Mouse (Mus musculus): ENCODE measurements around the gene Atp8b4. TPM values are rescaled to one million over a fixed set of nuclear protein-coding genes. Genes with fewer than 3 reads are reported as not detected.
"Not testable (repeated sequence)": the region's sequence is repeated elsewhere in the genome, so short reads cannot be mapped to it uniquely, and the experiment has no call there.

The Atp8b4 gene
- total RNA-seq, 2 experiments from 2014 or later: not detected

- DNase-seq (ENCODE audit: low spot score in 2 of 2): no peak
- intact Hi-C loops (cut with DNase I): no loop called here
Observed at GRCm38 (mm10) chr2:126498761-126499452, 1.6 kb downstream of the Atp8b4 start.

GRCm38 (mm10) chr2:126496838-126497237, 3.6 kb downstream of the Atp8b4 start:
- intact Hi-C loops (cut with DNase I): no loop called here

GRCm38 (mm10) chr2:126495832-126496695, 4.4 kb downstream of the Atp8b4 start:
- intact Hi-C loops (cut with DNase I): no loop called here
- DNase-seq (ENCODE audit: low spot score in 2 of 2): no peak

More at GRCm38 (mm10) chr2:126496838-126497237, 3.6 kb downstream of the Atp8b4 start:
- no peak for DNase-seq (ENCODE audit: low spot score in 2 of 2)

GRCm38 (mm10) chr2:126495230-126495629, 5.2 kb downstream of the Atp8b4 start:
- no peak for DNase-seq (ENCODE audit: low spot score in 2 of 2)
- intact Hi-C loops (cut with DNase I): no loop called here

GRCm38 (mm10) chr2:126493306-126493705, 7.2 kb downstream of the Atp8b4 start:
- no peak for DNase-seq (ENCODE audit: low spot score in 2 of 2)
- intact Hi-C loops (cut with DNase I): no loop called here

- intact Hi-C loops (cut with DNase I): no loop called here
- no peak for DNase-seq (ENCODE audit: low spot score in 2 of 2)
Observed at GRCm38 (mm10) chr2:126492713-126493112, 7.8 kb downstream of the Atp8b4 start.

GRCm38 (mm10) chr2:126491446-126491845, 9.0 kb downstream of the Atp8b4 start:
- DNase-seq (ENCODE audit: low spot score in 2 of 2): no peak
- intact Hi-C loops (cut with DNase I): no loop called here

- no peak for DNase-seq (ENCODE audit: low spot score in 2 of 2)
- intact Hi-C loops (cut with DNase I): no loop called here
Observed at GRCm38 (mm10) chr2:126490573-126490972, 9.9 kb downstream of the Atp8b4 start.

GRCm38 (mm10) chr2:126485262-126486017, 15.0 kb downstream of the Atp8b4 start:
- DNase-seq (ENCODE audit: low spot score in 2 of 2): no peak
- intact Hi-C loops (cut with DNase I): no loop called here

- no peak for DNase-seq (ENCODE audit: low spot score in 2 of 2)
- intact Hi-C loops (cut with DNase I): no loop called here
Observed at GRCm38 (mm10) chr2:126483337-126483736, 17.1 kb downstream of the Atp8b4 start.

GRCm38 (mm10) chr2:126477556-126477955, 22.9 kb downstream of the Atp8b4 start:
- intact Hi-C loops (cut with DNase I): no loop called here
- no peak for DNase-seq (ENCODE audit: low spot score in 2 of 2)

- intact Hi-C loops (cut with DNase I): no loop called here
- no peak for DNase-seq (ENCODE audit: low spot score in 2 of 2)
Observed at GRCm38 (mm10) chr2:126475681-126476410, 24.6 kb downstream of the Atp8b4 start.

GRCm38 (mm10) chr2:126474019-126474418, 26.5 kb downstream of the Atp8b4 start:
- DNase-seq (ENCODE audit: low spot score in 2 of 2): no peak
- intact Hi-C loops (cut with DNase I): no loop called here

GRCm38 (mm10) chr2:126472836-126473235, 27.6 kb downstream of the Atp8b4 start:
- intact Hi-C loops (cut with DNase I): no loop called here

GRCm38 (mm10) chr2:126467790-126468189, 32.7 kb downstream of the Atp8b4 start:
- intact Hi-C loops (cut with DNase I): no loop called here
- DNase-seq (ENCODE audit: low spot score in 2 of 2): no peak

More at GRCm38 (mm10) chr2:126472836-126473235, 27.6 kb downstream of the Atp8b4 start:
- no peak for DNase-seq (ENCODE audit: low spot score in 2 of 2)

GRCm38 (mm10) chr2:126466391-126467134, 33.9 kb downstream of the Atp8b4 start:
- intact Hi-C loops (cut with DNase I): no loop called here
- no peak for DNase-seq (ENCODE audit: low spot score in 2 of 2)

GRCm38 (mm10) chr2:126458661-126459060, 41.8 kb downstream of the Atp8b4 start:
- DNase-seq (ENCODE audit: low spot score in 2 of 2): no peak
- intact Hi-C loops (cut with DNase I): no loop called here

- intact Hi-C loops (cut with DNase I); DNase-seq (ENCODE audit: low spot score in 2 of 2): not testable (repeated sequence)
Observed at GRCm38 (mm10) chr2:126457759-126458158, 42.7 kb downstream of the Atp8b4 start.

GRCm38 (mm10) chr2:126450937-126451302, 49.6 kb downstream of the Atp8b4 start:
- DNase-seq (ENCODE audit: low spot score in 2 of 2): no peak
- intact Hi-C loops (cut with DNase I): no loop called here
